Mouse (Mus musculus) embryonic stem cell, embryonic (primary cell): ENCODE data around the gene Nap1l5.
"Not testable (repeated sequence)": the region's sequence is repeated elsewhere in the genome, so short reads cannot be mapped to it uniquely, and the experiment has no call there.

Source experiments
- CTCF ChIA-PET, 4 experiments: fragments of 300-600 bp in 2 of 4; fragments of 350-600 bp in 2 of 4; sonication (Branson Sonifier 250); formaldehyde crosslinking; loops; one replicate each; lab custom pipeline; 2022; ENCODE audit warnings: inconsistent platforms in 2 of 4; lab: Charles Lee
- POLR2A ChIA-PET, 4 experiments: fragments of 300-600 bp in 2 of 4; fragments of 350-600 bp in 2 of 4; sonication (Branson Sonifier 250); formaldehyde crosslinking; loops; one replicate each; lab custom pipeline; 2022; ENCODE audit warnings: antibody characterized with exemption in 4 of 4, inconsistent platforms in 1 of 4; lab: Charles Lee

Nap1l5 gene

GRCm38 (mm10) chr6:58913971-58914370, 7.1 kb upstream of the Nap1l5 start:
- ChIA-PET CTCF (no interaction called here), POLR2A (interaction anchor here in 1 of 4 experiments (0.7 kb wide), 1 partner anchor 273 kb away, joined by 3 read pairs; no protein-coding TSS in a partner anchor)

GRCm38 (mm10) chr6:58913551-58913950, 6.7 kb upstream of the Nap1l5 start:
- CTCF ChIA-PET: no interaction called here
- POLR2A ChIA-PET: no interaction called here

- POLR2A ChIA-PET: no interaction called here
- CTCF ChIA-PET: no interaction called here
Measured at GRCm38 (mm10) chr6:58912842-58913241, 6.0 kb upstream of the Nap1l5 start.

GRCm38 (mm10) chr6:58907791-58908190, 915 bp upstream of the Nap1l5 start:
- ChIA-PET CTCF (interaction anchor here in 2 of 4 experiments (0.6 kb wide), 3 partner anchors 52 to 312 kb away, joined by 3 to 5 read pairs (median 4); no protein-coding TSS in a partner anchor), POLR2A (interaction anchor here in 2 of 4 experiments (1.5 to 2.1 kb wide), 2 partner anchors 9 to 27 kb away, joined by 3 to 4 read pairs; no protein-coding TSS in a partner anchor)

GRCm38 (mm10) chr6:58907336-58907735, 460 bp upstream of the Nap1l5 start:
- POLR2A ChIA-PET: interaction anchor here in 1 of 4 experiments (1.0 to 2.1 kb wide), 2 partner anchors 27 to 75 kb away, joined by 3 to 4 read pairs; no protein-coding TSS in a partner anchor
- CTCF ChIA-PET: interaction anchor here in 2 of 4 experiments (0.6 kb wide), 3 partner anchors 52 to 311 kb away, joined by 3 to 5 read pairs (median 4); no protein-coding TSS in a partner anchor

GRCm38 (mm10) chr6:58904551-58904950, 2.3 kb downstream of the Nap1l5 start:
- ChIA-PET CTCF (no interaction called here), POLR2A (no interaction called here)

DNA sequence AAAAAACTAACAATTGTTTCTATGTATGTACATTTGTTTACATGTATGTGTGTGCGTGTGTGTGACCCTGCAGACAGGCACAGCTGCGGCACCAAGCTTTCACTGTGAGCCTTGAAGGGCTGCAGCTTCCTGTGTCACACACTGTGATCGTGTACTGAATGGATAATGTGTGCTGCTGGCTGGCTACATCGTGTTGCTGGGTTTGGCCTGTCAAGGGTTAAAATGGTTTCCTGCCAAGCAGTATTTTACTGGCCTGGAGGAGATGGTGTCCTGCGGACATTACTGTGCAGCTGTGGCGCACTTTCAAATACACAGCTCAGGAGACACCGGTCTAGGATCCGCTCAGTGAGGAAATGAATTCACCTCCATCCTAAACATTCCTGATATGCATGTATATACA, 3.7 kb downstream of the Nap1l5 start:
- ChIA-PET POLR2A (interaction anchor here in 1 of 4 experiments (0.6 to 1.2 kb wide), 2 partner anchors 10 to 135 kb away, joined by 3 to 4 read pairs; no protein-coding TSS in a partner anchor), CTCF (no interaction called here)

- ChIA-PET POLR2A (no interaction called here), CTCF (no interaction called here)
Measured at GRCm38 (mm10) chr6:58900536-58900935, 6.3 kb downstream of the Nap1l5 start.

DNA sequence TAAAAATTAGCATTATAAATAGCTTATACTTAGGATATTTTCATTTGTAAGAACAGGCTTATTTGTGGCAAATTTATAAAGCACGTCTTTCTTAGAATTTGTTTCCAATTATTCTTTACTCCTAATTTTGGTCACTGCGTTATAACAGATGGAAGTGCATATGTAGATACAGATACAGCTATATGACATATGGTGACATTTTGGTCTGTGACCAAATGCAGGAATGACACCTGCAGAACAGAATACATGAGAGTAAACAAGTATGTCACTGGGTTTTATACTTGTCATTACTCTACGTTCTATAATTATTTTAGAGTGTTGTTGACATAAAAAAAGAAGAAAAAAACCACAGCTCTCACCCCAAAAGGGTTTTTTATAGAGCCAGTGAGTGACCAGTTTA, 7.8 kb downstream of the Nap1l5 start:
- POLR2A ChIA-PET: interaction anchor here in 1 of 4 experiments (0.9 kb wide), 1 partner anchor 17 kb away, joined by 3 read pairs; no protein-coding TSS in a partner anchor

DNA sequence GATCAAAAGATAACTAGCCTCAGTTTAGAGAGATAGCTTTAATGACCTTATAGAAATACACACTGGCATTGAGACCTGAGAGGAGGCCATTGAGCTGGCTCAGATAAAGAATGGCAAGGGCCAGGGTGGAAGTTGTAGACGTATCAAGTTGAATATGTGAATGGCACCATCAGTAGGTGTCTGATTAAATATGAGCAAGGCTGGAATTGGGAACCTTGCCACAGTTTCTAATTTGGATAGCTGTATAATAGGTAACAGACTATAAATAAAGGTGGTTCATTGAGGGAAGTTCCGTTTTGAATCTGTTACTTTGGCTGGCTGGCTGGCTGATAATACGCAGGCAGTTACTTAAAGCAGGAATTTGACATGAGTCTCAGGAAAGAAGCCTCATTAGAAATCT, 10.2 kb downstream of the Nap1l5 start:
- POLR2A ChIA-PET: no interaction called here
- CTCF ChIA-PET: no interaction called here

More for the DNA sequence above, 7.8 kb downstream of the Nap1l5 start:
- CTCF ChIA-PET: no interaction called here

DNA sequence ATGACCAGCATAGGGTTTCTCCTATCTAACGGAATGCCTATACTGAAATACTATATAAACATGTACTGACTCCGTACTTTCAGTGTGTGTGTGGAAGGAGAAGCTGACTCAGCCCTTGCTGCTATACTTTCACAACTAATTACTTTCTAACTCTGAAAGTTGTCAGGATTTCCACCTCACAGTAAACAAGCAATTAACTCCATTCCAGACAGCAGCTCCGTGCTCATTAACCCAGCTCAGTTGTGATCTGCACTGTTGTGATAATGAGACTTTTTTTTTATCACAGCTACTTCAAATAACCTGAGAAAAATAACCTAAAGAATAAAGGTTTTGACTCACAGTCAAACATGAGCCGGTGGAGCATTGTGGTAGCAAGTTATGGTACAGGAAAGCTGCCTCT, 11.9 kb downstream of the Nap1l5 start:
- ChIA-PET POLR2A (no interaction called here), CTCF (no interaction called here)

- ChIA-PET CTCF (no interaction called here), POLR2A (interaction anchor here in 1 of 4 experiments (1.5 kb wide), 1 partner anchor 10 kb away, joined by 4 read pairs; no protein-coding TSS in a partner anchor)
Measured at GRCm38 (mm10) chr6:58893307-58893706, 13.6 kb downstream of the Nap1l5 start.

- POLR2A ChIA-PET: no interaction called here
- CTCF ChIA-PET: no interaction called here
Measured at GRCm38 (mm10) chr6:58889917-58890316, 17.0 kb downstream of the Nap1l5 start.

GRCm38 (mm10) chr6:58882271-58882670, 24.6 kb downstream of the Nap1l5 start:
- POLR2A ChIA-PET: interaction anchor here in 1 of 4 experiments (0.9 kb wide), 1 partner anchor 17 kb away, joined by 3 read pairs; no protein-coding TSS in a partner anchor

GRCm38 (mm10) chr6:58881363-58881762, 25.5 kb downstream of the Nap1l5 start:
- POLR2A ChIA-PET: interaction anchor here in 1 of 4 experiments (0.9 kb wide), 1 partner anchor 18 kb away, joined by 3 read pairs; no protein-coding TSS in a partner anchor
- CTCF ChIA-PET: no interaction called here

More at GRCm38 (mm10) chr6:58882271-58882670, 24.6 kb downstream of the Nap1l5 start:
- CTCF ChIA-PET: no interaction called here

- POLR2A ChIA-PET: no interaction called here
- CTCF ChIA-PET: no interaction called here
Measured at GRCm38 (mm10) chr6:58880861-58881260, 26.0 kb downstream of the Nap1l5 start.

DNA sequence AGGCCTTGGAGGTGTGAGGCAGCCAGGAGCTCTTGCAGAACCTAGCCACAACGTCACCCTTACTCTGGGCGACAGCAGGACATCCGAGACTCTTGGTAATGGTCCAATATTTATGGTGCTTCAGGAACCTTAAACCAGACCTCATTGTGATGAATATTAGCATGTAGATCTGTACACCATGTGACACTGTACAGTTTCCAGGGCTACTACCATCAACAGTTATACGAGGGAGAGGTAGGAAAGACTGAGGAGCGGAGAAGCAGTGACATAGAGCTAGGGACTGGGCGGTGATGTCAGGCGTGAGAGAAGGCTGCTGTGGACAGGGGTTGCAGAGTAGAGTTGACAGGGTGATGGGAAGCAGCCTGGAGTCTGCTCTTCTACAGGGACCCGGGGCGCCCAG, 26.9 kb downstream of the Nap1l5 start:
- ChIA-PET CTCF (no interaction called here), POLR2A (interaction anchor here in 2 of 4 experiments (0.6 to 1.3 kb wide), 3 partner anchors 10 to 26 kb away, joined by 3 read pairs; partner anchors contain the start of gene Nap1l5 (in 1 of the 2))

- POLR2A ChIA-PET: interaction anchor here in 2 of 4 experiments (0.6 to 1.3 kb wide), 4 partner anchors 9 to 48 kb away, joined by 3 read pairs; partner anchors contain the start of genes Herc3 (in 1 of the 2) and Nap1l5 (in 1 of the 2)
- CTCF ChIA-PET: no interaction called here
Measured at GRCm38 (mm10) chr6:58879572-58879971, 27.3 kb downstream of the Nap1l5 start.

GRCm38 (mm10) chr6:58867858-58868257, 39.0 kb downstream of the Nap1l5 start:
- CTCF ChIA-PET, POLR2A ChIA-PET: not testable (repeated sequence)

GRCm38 (mm10) chr6:58863631-58864235, 43.1 kb downstream of the Nap1l5 start:
- CTCF ChIA-PET: no interaction called here
- POLR2A ChIA-PET: no interaction called here
